Mouse (Mus musculus): ENCODE measurements around the gene Usp18.
A peak's percentile ranks its signal among the peaks of the same experiment; 100 is the strongest.

Usp18 gene

GRCm38 (mm10) chr6:121224993-121225392 is 20.7 kb upstream of the Usp18 start:
- no peak for DNase-seq (ENCODE audit: inconsistent ontology term)

- DNase-seq (ENCODE audit: inconsistent ontology term), result no peak
Observed at GRCm38 (mm10) chr6:121226043-121226442, 19.7 kb upstream of the Usp18 start.

DNA sequence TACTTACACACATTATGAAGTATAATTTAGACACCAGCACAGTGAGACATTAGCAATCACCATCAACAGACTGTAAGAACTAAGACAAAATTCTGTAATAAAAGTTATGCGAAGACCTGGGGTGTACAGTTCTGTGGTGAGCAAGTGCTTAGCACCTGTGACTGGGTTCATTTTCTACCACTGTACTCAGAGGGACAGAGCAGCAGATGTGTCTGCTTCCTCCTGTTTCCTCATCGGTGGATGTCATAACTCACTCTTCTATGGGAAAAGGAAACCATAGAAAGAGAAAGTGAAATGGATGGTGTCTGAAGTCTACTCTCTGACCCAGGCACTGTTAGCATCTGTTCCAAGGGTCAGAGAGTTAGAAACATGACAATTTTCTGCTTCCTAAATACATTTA is 19.0 kb upstream of the Usp18 start:
- DNase-seq (ENCODE audit: inconsistent ontology term), result no peak

GRCm38 (mm10) chr6:121228421-121228820 is 17.3 kb upstream of the Usp18 start:
- DNase-seq (ENCODE audit: inconsistent ontology term), result no peak

- no peak for DNase-seq (ENCODE audit: inconsistent ontology term)
Observed at GRCm38 (mm10) chr6:121232652-121233051, 13.1 kb upstream of the Usp18 start.

DNA sequence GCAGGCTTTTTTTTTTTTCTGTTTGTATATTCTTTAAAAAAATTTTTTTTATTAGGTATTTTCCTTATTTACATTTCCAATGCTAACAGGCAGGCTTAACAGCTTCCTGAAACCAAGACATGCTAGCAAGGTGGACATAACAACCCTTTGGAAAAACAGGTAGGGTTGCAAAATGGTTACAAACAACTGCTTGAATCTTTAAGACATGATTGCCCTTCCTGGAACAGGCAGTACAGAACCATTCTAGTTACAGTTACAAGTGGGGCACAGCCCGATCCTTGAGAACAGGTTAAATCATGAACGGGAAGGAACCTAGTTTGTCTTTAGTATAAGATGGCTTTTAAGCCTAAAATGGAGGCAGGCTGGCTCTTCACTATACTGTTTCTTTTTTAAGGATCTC is 9.3 kb upstream of the Usp18 start:
- no peak for DNase-seq (ENCODE audit: inconsistent ontology term)

GRCm38 (mm10) chr6:121238209-121238608 is 7.5 kb upstream of the Usp18 start:
- no peak for DNase-seq (ENCODE audit: inconsistent ontology term)

- DNase-seq (ENCODE audit: inconsistent ontology term), result no peak
Observed at GRCm38 (mm10) chr6:121241780-121242179, 3.9 kb upstream of the Usp18 start.

DNA sequence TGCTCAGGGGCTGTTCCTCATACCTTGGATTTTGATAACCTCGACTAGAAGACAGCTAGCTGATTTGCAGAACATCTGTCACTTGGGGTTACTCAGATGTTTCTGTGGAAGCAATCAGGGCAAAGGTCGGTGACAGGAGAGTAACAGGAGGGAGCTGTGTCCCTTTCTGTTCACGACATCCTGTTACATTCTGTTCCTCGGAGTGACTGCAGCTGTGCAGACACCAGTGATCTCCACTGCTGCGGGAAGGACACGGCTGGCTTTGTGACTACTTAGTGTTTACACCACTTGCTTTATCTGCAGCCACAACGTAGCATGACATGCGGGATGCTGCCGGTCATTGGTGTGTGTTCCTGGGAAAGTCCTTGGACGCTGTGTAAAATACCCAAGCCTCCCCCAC is 2.5 kb upstream of the Usp18 start:
- DNase-seq (ENCODE audit: inconsistent ontology term), result no peak

- peak; percentile 4 for DNase-seq (ENCODE audit: inconsistent ontology term)
Observed at GRCm38 (mm10) chr6:121246037-121246361, 293 bp downstream of the Usp18 start.

DNA sequence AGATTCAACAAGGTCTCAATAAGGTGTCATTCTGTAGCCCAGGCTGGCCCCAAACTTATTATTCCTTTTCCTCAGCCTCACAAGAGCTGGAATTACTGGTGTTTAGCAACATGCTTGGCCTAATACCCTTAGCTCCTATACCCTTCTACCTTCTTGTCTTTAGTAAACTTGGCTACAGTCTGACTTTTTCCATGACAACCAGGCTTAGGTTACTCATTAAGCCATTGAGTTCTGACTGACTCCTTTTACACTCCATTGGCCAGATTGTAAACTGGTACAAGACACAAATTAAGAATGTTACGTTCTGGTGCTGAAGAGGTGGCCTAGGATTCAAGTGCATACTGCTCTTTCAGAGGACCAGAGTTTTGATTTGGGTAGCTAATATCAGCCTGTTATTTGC is 4.7 kb downstream of the Usp18 start:
- DNase-seq (ENCODE audit: inconsistent ontology term), result no peak

- no peak for DNase-seq (ENCODE audit: inconsistent ontology term)
Observed at GRCm38 (mm10) chr6:121251256-121251655, 5.5 kb downstream of the Usp18 start.

DNA sequence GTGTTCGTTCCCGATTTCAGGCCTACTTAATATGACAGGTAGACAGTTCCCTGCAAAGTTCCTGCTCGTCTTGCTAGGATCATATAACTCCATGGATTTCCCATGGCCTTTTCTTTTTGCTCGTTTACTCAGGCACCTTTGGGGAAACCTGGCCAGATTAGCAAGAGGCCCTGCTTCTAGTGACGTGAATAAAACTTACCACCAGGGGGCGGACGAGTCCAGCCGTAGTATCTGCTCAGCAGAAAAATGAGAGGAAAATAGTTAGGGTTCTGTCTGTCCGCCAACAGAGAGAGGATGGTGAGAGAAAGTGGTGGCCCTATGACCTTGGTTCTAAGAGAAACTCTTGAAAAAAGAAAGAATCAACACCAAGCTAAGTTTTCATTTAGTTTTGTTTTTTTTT is 14.8 kb downstream of the Usp18 start:
- DNase-seq (ENCODE audit: inconsistent ontology term), result peak; percentile 47

DNA sequence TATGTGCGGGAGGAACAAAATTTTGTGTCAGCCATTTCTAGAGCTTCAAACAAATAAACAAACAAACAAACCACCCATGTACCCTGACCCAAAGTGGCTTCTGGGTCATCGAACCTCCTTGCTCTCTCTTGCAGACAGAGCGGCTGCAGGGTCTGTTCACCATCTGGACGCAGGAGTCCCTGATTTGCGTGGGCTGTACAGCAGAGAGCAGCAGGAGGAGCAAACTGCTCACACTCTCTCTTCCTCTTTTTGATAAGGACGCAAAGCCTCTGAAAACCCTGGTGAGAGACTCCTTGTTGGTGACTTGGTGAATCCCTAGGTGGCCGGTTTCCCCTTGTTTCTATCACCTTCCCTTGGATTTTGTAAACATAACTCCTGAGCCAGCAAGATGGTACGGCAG is 15.5 kb downstream of the Usp18 start:
- DNase-seq (ENCODE audit: inconsistent ontology term), result no peak

DNA sequence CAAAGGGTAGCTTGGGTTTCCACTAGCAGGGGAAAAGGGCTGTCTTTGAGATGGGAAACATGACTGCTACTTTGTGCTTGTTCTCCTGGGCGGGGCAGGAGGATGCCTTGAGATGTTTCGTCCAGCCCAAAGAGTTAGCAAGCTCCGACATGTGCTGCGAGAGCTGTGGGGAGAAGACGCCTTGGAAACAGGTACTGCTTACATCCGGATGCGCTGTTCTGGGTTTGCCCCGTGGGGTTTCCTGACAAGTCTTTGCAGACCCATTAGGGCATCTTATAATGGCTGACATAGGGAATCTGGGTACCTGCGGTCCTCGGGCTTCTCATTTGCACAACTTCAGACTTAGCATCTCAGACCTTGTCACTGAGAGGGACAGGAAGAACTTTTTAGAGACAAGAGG is 16.3 kb downstream of the Usp18 start:
- no peak for DNase-seq (ENCODE audit: inconsistent ontology term)

DNA sequence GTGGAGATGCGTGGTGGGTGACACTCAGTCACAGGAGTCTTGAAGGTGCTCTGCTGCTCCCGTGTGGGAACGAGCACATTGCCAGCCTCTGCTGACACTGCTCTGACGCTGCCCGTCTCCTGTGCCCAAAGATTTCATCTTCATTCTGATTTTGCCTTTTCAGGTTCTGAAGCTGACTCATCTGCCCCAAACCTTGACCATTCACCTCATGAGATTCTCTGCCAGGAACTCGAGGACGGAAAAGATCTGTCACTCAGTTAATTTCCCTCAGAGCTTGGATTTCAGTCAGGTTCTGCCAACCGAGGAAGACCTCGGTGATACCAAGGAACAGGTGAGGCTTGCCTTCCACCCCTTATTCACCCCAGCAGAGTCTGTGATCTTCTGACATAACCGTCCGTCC is 16.8 kb downstream of the Usp18 start:
- DNase-seq (ENCODE audit: inconsistent ontology term), result no peak

DNA sequence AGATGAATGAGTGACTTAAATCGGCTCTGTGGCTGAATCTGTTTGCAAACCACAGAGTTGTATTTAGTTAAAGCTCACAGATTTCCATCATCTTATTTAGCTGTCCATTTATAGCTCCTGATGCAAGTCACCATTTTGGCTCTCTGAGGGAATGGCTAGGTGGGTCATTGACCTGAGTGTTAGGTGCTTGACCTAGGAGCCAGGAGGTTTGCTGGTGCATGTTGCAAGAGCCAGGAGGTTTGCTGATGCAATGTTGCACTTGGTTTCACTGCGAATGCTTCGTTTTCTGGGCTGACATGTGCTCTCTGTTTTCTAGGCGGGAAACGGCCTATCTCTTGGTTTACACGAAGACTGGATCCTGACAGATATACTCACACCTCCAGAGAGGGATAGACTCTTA is 24.4 kb downstream of the Usp18 start:
- DNase-seq (ENCODE audit: inconsistent ontology term), result no peak

- DNase-seq (ENCODE audit: inconsistent ontology term), result no peak
Observed at GRCm38 (mm10) chr6:121271707-121272074, 26.0 kb downstream of the Usp18 start.

GRCm38 (mm10) chr6:121272075-121272800 is 26.5 kb downstream of the Usp18 start:
- DNase-seq (ENCODE audit: inconsistent ontology term), result peak; percentile 87

DNA sequence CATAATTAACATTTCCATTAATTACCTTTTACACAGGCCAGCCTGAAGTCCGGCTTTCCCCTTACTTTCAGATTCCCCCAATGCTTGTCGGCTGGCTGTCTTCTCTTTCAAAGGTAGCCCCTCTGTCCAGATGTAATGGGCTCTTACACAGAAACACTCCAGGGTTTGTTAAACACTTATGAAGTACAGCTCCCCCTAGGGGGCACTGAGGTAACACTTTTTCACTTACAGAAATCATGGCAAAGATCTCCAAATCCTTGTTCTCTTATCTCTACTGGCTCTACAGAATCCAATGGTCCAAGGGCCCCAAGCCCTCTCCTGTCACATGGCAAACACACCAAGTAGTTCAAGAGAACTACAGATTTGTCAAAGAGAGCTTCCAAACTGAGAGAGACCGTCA is 28.6 kb downstream of the Usp18 start:
- no peak for DNase-seq (ENCODE audit: inconsistent ontology term)

DNA sequence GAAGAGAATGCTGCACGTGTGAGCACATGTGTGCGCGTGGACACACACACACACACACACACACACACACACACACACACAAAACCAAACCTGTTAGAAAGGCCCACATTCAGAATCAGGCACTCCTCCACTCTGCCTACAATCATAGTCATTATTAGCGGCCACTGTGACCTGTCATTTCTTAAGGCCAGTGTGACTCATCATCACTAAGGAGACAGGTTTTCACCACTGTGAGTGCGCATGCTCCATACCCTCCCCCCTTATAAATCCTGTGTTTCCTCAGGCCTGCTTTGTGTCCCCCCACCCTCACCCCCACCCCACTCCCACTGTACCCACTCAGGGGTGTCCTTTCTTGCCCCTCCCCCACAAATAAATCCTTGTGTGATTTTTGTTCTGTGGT is 38.4 kb downstream of the Usp18 start:
- no peak for DNase-seq (ENCODE audit: inconsistent ontology term)

DNA sequence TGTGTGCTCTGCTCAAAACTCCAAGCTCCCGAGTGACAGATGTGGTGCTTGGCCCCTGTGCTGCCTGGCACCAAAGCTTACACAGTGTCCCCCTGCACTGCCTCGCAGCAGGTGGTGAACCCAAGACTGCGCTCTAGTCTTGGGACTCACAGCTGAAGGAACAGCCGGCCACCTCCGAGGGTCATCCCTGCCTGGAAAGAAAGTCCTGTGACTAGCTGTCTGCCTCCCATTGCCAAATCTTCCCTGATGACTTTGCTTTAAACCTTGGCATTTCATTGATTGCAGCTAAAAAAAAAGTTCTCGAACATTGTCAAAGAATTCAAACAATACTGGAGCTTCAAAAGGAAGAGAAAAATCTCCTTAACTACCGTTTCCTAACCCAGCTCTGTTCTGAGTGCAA is 53.6 kb downstream of the Usp18 start:
- no peak for DNase-seq (ENCODE audit: inconsistent ontology term)

- DNase-seq (ENCODE audit: inconsistent ontology term), result peak; percentile 29
Observed at GRCm38 (mm10) chr6:121299954-121300353, 54.2 kb downstream of the Usp18 start, which contains the start of gene Slc6a13. Slc6a13 (plus strand) TSS chr6:121300227.

GRCm38 (mm10) chr6:121300504-121300903 is 54.8 kb downstream of the Usp18 start:
- DNase-seq (ENCODE audit: inconsistent ontology term), result no peak

Measured in Muller cell, postnatal 12 days (primary cell).